Mouse (Mus musculus) limb, embryonic 14.5 days (tissue): ENCODE data around the gene Vti1a. TPM values are rescaled to one million over a fixed set of nuclear protein-coding genes. Genes with fewer than 3 reads are reported as not detected.

ENCODE experiments used
- ATAC-seq: fragments of 200-750 bp; cut with Nextera tagmentation; 2 replicates; pipeline ENCODE4 v1.8.0; 2017; ENCODE audit warnings: low read depth, moderate number of reproducible peaks, moderate TSS enrichment; ENCODE audit not compliant: low FRiP score
- DNase-seq: peaks from one replicate; pipeline ENCODE4 v3.0.0-alpha.2; 2015; ENCODE audit warnings: low spot score
- H3K27ac ChIP-seq: fragments of 300-500 bp; sonication (generic); replicated peaks from 2 replicates; pipeline ENCODE4 v1.5.1; 2014; ENCODE audit warnings: low read depth, mild to moderate bottlenecking, low read length, moderate library complexity, mixed read lengths
- H3K27me3 ChIP-seq: fragments of 300-500 bp; sonication (generic); 2 replicates; pipeline ENCODE4 v1.6.1; 2014; ENCODE audit warnings: low read length, mixed read lengths; ENCODE audit not compliant: control insufficient read depth, insufficient read depth
- H3K36me3 ChIP-seq: fragments of 300-500 bp; sonication (generic); 2 replicates; pipeline ENCODE4 v1.6.1; 2014; ENCODE audit warnings: mild to moderate bottlenecking, low read length, moderate library complexity, mixed read lengths; ENCODE audit not compliant: control insufficient read depth, insufficient read depth
- H3K4me1 ChIP-seq: fragments of 300-500 bp; sonication (generic); 2 replicates; pipeline ENCODE4 v1.6.1; 2014; ENCODE audit warnings: antibody characterized with exemption, low read length, mixed read lengths; ENCODE audit not compliant: control insufficient read depth, insufficient read depth
- H3K4me2 ChIP-seq: fragments of 300-500 bp; sonication (generic); replicated peaks from 2 replicates; pipeline ENCODE4 v1.6.1; 2014; ENCODE audit warnings: low read depth, mild to moderate bottlenecking, low read length, moderate library complexity; ENCODE audit not compliant: severe bottlenecking
- H3K4me3 ChIP-seq: fragments of 300-500 bp; sonication (generic); replicated peaks from 2 replicates; pipeline ENCODE4 v1.5.1; 2014; ENCODE audit warnings: low read length
- H3K9ac ChIP-seq: fragments of 300-500 bp; sonication (generic); 2 replicates; pipeline ENCODE4 v1.6.1; 2014; ENCODE audit warnings: mild to moderate bottlenecking, low read depth, low read length, moderate library complexity; ENCODE audit not compliant: severe bottlenecking
- H3K9me3 ChIP-seq: fragments of 300-500 bp; sonication (generic); 2 replicates; pipeline ENCODE4 v1.6.1; 2016; ENCODE audit warnings: low read length; ENCODE audit not compliant: control insufficient read depth
- POLR2A ChIP-seq: fragments of 200-500 bp; IDR thresholded peaks from 2 replicates; pipeline ENCODE4 v1.8.0; 2012; ENCODE audit warnings: inconsistent platforms, mild to moderate bottlenecking, moderate library complexity, borderline replicate concordance; ENCODE audit not compliant: insufficient read depth, insufficient read length; ENCODE audit errors: extremely low read depth
- whole genome bisulfite sequencing: fragments of 180-500 bp; shearing (Covaris S2); extraction: QIAGEN DNeasy Blood & Tissue Kit; methylation state at CpG from one replicate; pipeline ENCODE4 v1.1.7; 2014; 5-methylcytosine and 5-hydroxymethylcytosine counted together
- polyA plus RNA-seq, 2 experiments: library from polyadenylated mRNA; depleted of rRNA in 1 of 2; stranded (reverse) in 1 of 2; unstranded in 1 of 2; fragments of >200 nt; fragmentation: Nextera tagmentation in 1 of 2; extraction: Ambion mirVana in 1 of 2; gene quantifications; 2 replicates each; pipeline versions ENCODE4 v1.2.1 to v1.2.3; 2012 to 2014

Gene Vti1a
- polyA plus RNA-seq, 2 experiments, result 14.7 to 22.8 TPM

DNA sequence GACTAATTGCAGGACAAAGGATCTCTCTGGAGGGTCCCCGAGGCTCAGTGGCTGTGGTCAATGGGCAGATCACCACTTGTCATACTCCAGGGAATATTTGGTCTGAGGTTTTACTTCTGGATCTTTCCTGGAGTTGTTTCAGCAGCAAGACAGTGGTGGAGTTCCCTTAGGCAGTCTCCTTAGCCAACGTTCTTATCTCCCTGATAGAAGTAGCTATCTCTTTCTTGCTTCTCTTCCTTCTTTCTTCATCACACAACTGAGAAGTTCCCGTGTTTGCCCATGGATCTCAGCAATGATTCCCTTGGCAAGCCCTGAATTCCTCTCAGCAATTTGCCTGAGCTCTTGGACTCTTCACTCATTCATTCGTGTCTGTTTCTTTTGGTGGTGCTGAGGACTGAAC is 40.0 kb upstream of the Vti1a start:
- no peaks in the 10 kb centered on the region for H3K4me1 ChIP-seq
- no peak overlapping the region for H3K4me3 ChIP-seq
- no peak overlapping the region for H3K4me2 ChIP-seq
- no peaks in the 10 kb centered on the region for H3K27me3 ChIP-seq
- H3K36me3 ChIP-seq, result no peaks in the 10 kb centered on the region
- H3K9me3 ChIP-seq, result no peaks in the 10 kb centered on the region
- 79% methylated on average over 4 of the region's 4 CpGs for WGBS
- DNase-seq (no peak), ATAC-seq (no peak)
- no peak overlapping the region for H3K9ac ChIP-seq
- no peak for TF ChIP-seq POLR2A
- H3K27ac ChIP-seq, result no peak overlapping the region

DNA sequence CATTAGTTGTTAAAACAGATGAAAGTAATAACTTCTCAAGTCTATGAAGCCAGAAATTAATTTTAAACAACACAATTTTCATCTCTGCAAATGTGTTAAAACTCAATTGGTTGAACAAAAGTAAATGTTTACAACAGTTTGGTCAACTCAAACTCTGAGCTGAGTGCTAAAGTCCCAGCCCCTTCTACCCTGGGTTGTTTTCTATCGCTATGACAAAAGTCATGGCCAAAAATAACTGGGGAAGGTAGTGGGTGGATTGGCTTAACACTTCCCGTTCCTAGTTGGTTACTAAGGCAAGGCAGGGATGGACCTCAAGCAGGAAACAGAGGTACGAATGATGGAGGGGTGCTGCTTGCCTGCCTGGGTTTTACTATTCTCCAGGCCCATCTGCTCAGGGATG is 39.3 kb upstream of the Vti1a start:
- Histone ChIP-seq H3K4me2 (no peak overlapping the region), H3K27ac (no peak overlapping the region), H3K27me3 (no peaks in the 10 kb centered on the region), H3K36me3 (no peaks in the 10 kb centered on the region; the same call in 1 of the 2 replicates), H3K9ac (no peak overlapping the region), H3K4me1 (no peaks in the 10 kb centered on the region), H3K9me3 (no peaks in the 10 kb centered on the region), H3K4me3 (no peak overlapping the region)
- WGBS, result 90% methylated on average over 3 of the region's 3 CpGs
- no peak for ATAC-seq
- no peak for TF ChIP-seq POLR2A
- DNase-seq, result no peak

GRCm38 (mm10) chr19:55284093-55284492 is 32.0 kb upstream of the Vti1a start:
- no peaks in the 10 kb centered on the region for H3K9me3 ChIP-seq
- H3K4me3 ChIP-seq, result no peak overlapping the region
- H3K9ac ChIP-seq, result no peak overlapping the region
- TF ChIP-seq POLR2A, result no peak
- DNase-seq (no peak), ATAC-seq (no peak)
- no peaks in the 10 kb centered on the region for H3K27me3 ChIP-seq
- no peaks in the 10 kb centered on the region; the same call in 1 of the 2 replicates for H3K36me3 ChIP-seq
- no peak overlapping the region for H3K27ac ChIP-seq
- no peaks in the 10 kb centered on the region for H3K4me1 ChIP-seq
- H3K4me2 ChIP-seq, result no peak overlapping the region
- WGBS, result 85% methylated on average over 4 of the region's 4 CpGs

DNA sequence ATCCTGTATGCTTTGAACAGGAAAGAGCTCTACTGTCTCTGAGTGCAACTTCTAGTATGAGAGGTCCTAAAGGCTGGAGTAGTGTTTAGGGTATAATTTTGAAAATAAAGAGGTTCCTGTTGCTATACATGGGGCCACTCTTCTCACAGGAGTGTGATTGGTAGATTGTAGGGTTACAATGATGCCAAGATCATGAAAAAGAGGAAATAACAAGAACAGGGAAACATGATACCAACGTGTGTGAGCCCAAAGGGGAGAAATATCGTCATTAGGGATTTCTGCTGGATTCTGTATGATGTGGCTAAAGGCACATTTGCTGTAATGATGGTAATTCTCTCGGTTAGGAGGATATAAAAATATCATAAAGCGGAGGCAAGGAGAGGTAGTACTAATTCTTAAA is 30.1 kb upstream of the Vti1a start:
- no peak overlapping the region for H3K27ac ChIP-seq

GRCm38 (mm10) chr19:55288974-55289373 is 27.1 kb upstream of the Vti1a start:
- no peak for TF ChIP-seq POLR2A
- Histone ChIP-seq H3K9me3 (no peaks in the 10 kb centered on the region), H3K27ac (no peak overlapping the region), H3K4me3 (no peak overlapping the region), H3K4me2 (no peak overlapping the region), H3K4me1 (no peaks in the 10 kb centered on the region), H3K9ac (no peak overlapping the region), H3K36me3 (no peaks in the 10 kb centered on the region), H3K27me3 (no peaks in the 10 kb centered on the region)
- ATAC-seq (no peak), DNase-seq (no peak)

More for the DNA sequence above, 30.1 kb upstream of the Vti1a start:
- TF ChIP-seq POLR2A, result no peak
- Histone ChIP-seq H3K27me3 (no peaks in the 10 kb centered on the region), H3K9me3 (no peaks in the 10 kb centered on the region), H3K4me1 (no peaks in the 10 kb centered on the region), H3K9ac (no peak overlapping the region), H3K4me2 (no peak overlapping the region), H3K4me3 (no peak overlapping the region), H3K36me3 (no peaks in the 10 kb centered on the region; the same call in 1 of the 2 replicates)
- DNase-seq, result no peak
- ATAC-seq, result no peak
- 66% methylated on average over 4 of the region's 4 CpGs for WGBS
